Comparison of ENCODE assay signal across 9 mouse cellular contexts in genomic region chr15:95836646-95837434, GRCm38 (mm10). TPM values are rescaled to one million over a fixed set of nuclear protein-coding genes. Genes with fewer than 3 reads are reported as not detected.
DNase-seq lines count a peak whose midpoint lies in the region; ATAC-seq and TF ChIP-seq lines count a peak whose summit lies in the region.
"Had no signal": no experiment of that assay in that cellular context is flagged by ENCODE, and none has a peak within 500 bp of the region (broad histone marks: within the 10 kb centered on the region; RNA-seq: fewer than 3 reads in every experiment).

No protein-coding gene starts in this region.

- 30% methylated on average over 13 of the region's 13 CpGs for WGBS in heart, embryonic 13.5 days
- WGBS in lung, embryonic 14.5 days = 30% methylated on average over 13 of the region's 13 CpGs
- 34% methylated on average over 13 of the region's 13 CpGs for WGBS in intestine, embryonic 14.5 days
- WGBS in stomach, embryonic 14.5 days = 46% methylated on average over 13 of the region's 13 CpGs

- peak overlapping the region; percentile 16; the same call in 1 of the 2 replicates for H3K4me3 ChIP-seq in heart, embryonic 13.5 days
- no peak overlapping the region for H3K4me3 ChIP-seq in lung, embryonic 14.5 days (ENCODE audit: low read depth, low read length)
- H3K4me3 ChIP-seq in intestine, embryonic 14.5 days (ENCODE audit: low read depth, low read length) = no peak overlapping the region
- no peak overlapping the region for H3K4me3 ChIP-seq in stomach, embryonic 14.5 days (ENCODE audit: low read depth, low read length)

- H3K27ac ChIP-seq in heart, embryonic 13.5 days (replicated peaks) = peak overlapping the region; percentile 86
- H3K27ac ChIP-seq in lung, embryonic 14.5 days (ENCODE audit: low read depth) = peak overlapping the region; percentile 65; the same call in 1 of the 2 replicates
- peak overlapping the region; percentile 64; the same call in 1 of the 2 replicates for H3K27ac ChIP-seq in intestine, embryonic 14.5 days (ENCODE audit: low read depth)
- peak overlapping the region; percentile 68 for H3K27ac ChIP-seq in stomach, embryonic 14.5 days (ENCODE audit: low read length)

- peak overlapping the region; percentile 62 for H3K9ac ChIP-seq in heart, embryonic 13.5 days
- H3K9ac ChIP-seq in lung, embryonic 14.5 days = no peak overlapping the region
- no peak overlapping the region; the same call in 1 of the 2 replicates for H3K9ac ChIP-seq in intestine, embryonic 14.5 days (ENCODE audit: low read length)
- no peak overlapping the region for H3K9ac ChIP-seq in stomach, embryonic 14.5 days (replicated peaks; ENCODE audit: low read depth, low read length)

- TF ChIP-seq CTCF in lung, embryonic 14.5 days (IDR thresholded peaks at IDR 0.05; ENCODE audit: low read depth) = no peak

- no peaks in the 10 kb centered on the region for H3K9me3 ChIP-seq in heart, embryonic 13.5 days
- H3K9me3 ChIP-seq in lung, embryonic 14.5 days (ENCODE audit: low read depth, low read length) = no peaks in the 10 kb centered on the region
- no peaks in the 10 kb centered on the region for H3K9me3 ChIP-seq in intestine, embryonic 14.5 days (ENCODE audit: control insufficient read depth, low read length)
- no peaks in the 10 kb centered on the region for H3K9me3 ChIP-seq in stomach, embryonic 14.5 days (ENCODE audit: control insufficient read depth, low read depth, low read length)

- H3K27me3 ChIP-seq in heart, embryonic 13.5 days (replicated peaks) = no peaks in the 10 kb centered on the region
- H3K27me3 ChIP-seq in lung, embryonic 14.5 days (ENCODE audit: insufficient read depth, low read length) = no peaks in the 10 kb centered on the region
- no peaks in the 10 kb centered on the region for H3K27me3 ChIP-seq in intestine, embryonic 14.5 days (replicated peaks; ENCODE audit: control insufficient read depth, insufficient read depth, low read length)
- no peaks in the 10 kb centered on the region for H3K27me3 ChIP-seq in stomach, embryonic 14.5 days (ENCODE audit: control insufficient read depth, insufficient read depth, low read length)

- peak overlapping the region; percentile 55 for H3K4me2 ChIP-seq in heart, embryonic 13.5 days
- H3K4me2 ChIP-seq in lung, embryonic 14.5 days = peak overlapping the region; percentile 8; the same call in 1 of the 2 replicates
- H3K4me2 ChIP-seq in intestine, embryonic 14.5 days (ENCODE audit: low read length) = peak overlapping the region; percentile 9; the same call in 1 of the 2 replicates
- H3K4me2 ChIP-seq in stomach, embryonic 14.5 days (replicated peaks; ENCODE audit: low read depth, low read length) = no peak overlapping the region

- peak; percentile 10; the same call in 1 of the 2 replicates for ATAC-seq in heart, embryonic 13.5 days (ENCODE audit: extremely low read depth, insufficient number of reproducible peaks, low FRiP score, low TSS enrichment)
- peak; percentile 50; the same call in 1 of the 2 replicates for ATAC-seq in lung, embryonic 14.5 days (ENCODE audit: insufficient read depth)
- ATAC-seq in intestine, embryonic 14.5 days (replicated peaks; ENCODE audit: low FRiP score, low TSS enrichment, low read depth) = no peak
- no peak for ATAC-seq in stomach, embryonic 14.5 days (ENCODE audit: insufficient number of reproducible peaks, insufficient read depth, low FRiP score, low read depth)

- H3K4me1 ChIP-seq in heart, embryonic 13.5 days = peaks cover 67% of the 10 kb centered on the region
- H3K4me1 ChIP-seq in lung, embryonic 14.5 days (ENCODE audit: insufficient read depth) = peaks cover 23% of the 10 kb centered on the region
- peaks cover 26% of the 10 kb centered on the region for H3K4me1 ChIP-seq in intestine, embryonic 14.5 days (replicated peaks; ENCODE audit: control insufficient read depth, insufficient read depth, low read length)
- peaks cover 31% of the 10 kb centered on the region; the same call in 1 of the 2 replicates for H3K4me1 ChIP-seq in stomach, embryonic 14.5 days (ENCODE audit: control insufficient read depth, insufficient read depth, low read length)

- no peaks in the 10 kb centered on the region for H3K36me3 ChIP-seq in heart, embryonic 13.5 days
- no peaks in the 10 kb centered on the region for H3K36me3 ChIP-seq in lung, embryonic 14.5 days (ENCODE audit: insufficient read depth)
- H3K36me3 ChIP-seq in intestine, embryonic 14.5 days (ENCODE audit: control insufficient read depth, insufficient read depth, low read length) = no peaks in the 10 kb centered on the region
- no peaks in the 10 kb centered on the region for H3K36me3 ChIP-seq in stomach, embryonic 14.5 days (ENCODE audit: control insufficient read depth, insufficient read depth, low read length)

- no peak for DNase-seq in heart, adult 18-20 months
- DNase-seq in lung, embryonic 14.5 days = peak; percentile 49
- no peak for DNase-seq in lung, postnatal 10 days
- DNase-seq in intestine, embryonic 14.5 days (ENCODE audit: low spot score) = no peak
- DNase-seq in cerebellum, adult 11 months = no peak
- DNase-seq in right cerebral cortex, adult 18-20 months = no peak
- DNase-seq: thymus, adult 18-20 months had no signal

RNA-seq across cellular contexts. Expression of gene Ano6, which starts 46.2 kb away (rescaled TPM):
- polyA plus RNA-seq in heart, embryonic 13.5 days (2015; fragmentation: Nextera tagmentation; extraction: Ambion mirVana) = 28.8 and 31.0 TPM in 2 replicates
- 10 to 100 TPM; 15.9 to 18.3 TPM for total RNA-seq in heart, adult 18-20 months (2021)
- polyA plus RNA-seq in lung, embryonic 14.5 days (2014; fragmentation: Nextera tagmentation; extraction: Ambion mirVana) = 54.7 and 57.5 TPM in 2 replicates
- polyA plus RNA-seq in intestine, embryonic 14.5 days (2014; fragmentation: Nextera tagmentation; extraction: Ambion mirVana) = 66.2 and 71.8 TPM in 2 replicates
- 46.4 and 52.9 TPM in 2 replicates for polyA plus RNA-seq in stomach, embryonic 14.5 days (2014; fragmentation: Nextera tagmentation; extraction: Ambion mirVana)

Comparison
In these comparisons a context has a peak if more than half of its experiments do, and no peak if none do; other contexts are left out.
1. ATAC-seq: peak in heart, embryonic 13.5 days (single experiment) and lung, embryonic 14.5 days (single experiment); none in intestine, embryonic 14.5 days (single experiment) and stomach, embryonic 14.5 days (single experiment).
2. Peak in every context shown above with its lines, with median percentiles within 50 percentile points of each other: H3K27ac ChIP-seq.